Mouse (Mus musculus): Measurements from ENCODE around the gene Sapcd1. TPM values are rescaled to one million over a fixed set of nuclear protein-coding genes. Genes with fewer than 3 reads are reported as not detected.

The Sapcd1 gene
- polyA plus RNA-seq (2014; fragmentation: Nextera tagmentation; extraction: Ambion mirVana) = 16.1 and 17.2 TPM in 2 replicates

- peak within 1 kb of the TSS; percentile 17; the same call in 1 of the 2 replicates for H3K4me3 ChIP-seq (ENCODE audit: low read depth, low read length)
Measured at GRCm38 (mm10) chr17:35027277-35028068, at the start of gene Sapcd1. Gene Sapcd1 (minus strand): TSS chr17:35028016.

GRCm38 (mm10) chr17:35077285-35077684 is 49.5 kb upstream of the Sapcd1 start:
- DNase-seq (no peak), ATAC-seq (ENCODE audit: insufficient read depth) (no peak)
- peak overlapping the region; percentile 21 for H3K4me3 ChIP-seq (ENCODE audit: low read depth, low read length)
- peak overlapping the region; percentile 44 for H3K9ac ChIP-seq
- peak overlapping the region; percentile 54 for H3K4me2 ChIP-seq
- peak overlapping the region; percentile 69; the same call in 1 of the 2 replicates for H3K27ac ChIP-seq (ENCODE audit: low read depth)
- no peaks in the 10 kb centered on the region for H3K27me3 ChIP-seq (ENCODE audit: insufficient read depth, low read length)
- H3K4me1 ChIP-seq (ENCODE audit: insufficient read depth) = 0 out of 2 replicates have a peak, but pooled peaks cover 4% of the 10 kb centered on the region
- WGBS = 33% methylated on average over 2 of the region's 2 CpGs
- TF ChIP-seq CTCF (IDR thresholded peaks at IDR 0.05; ENCODE audit: low read depth) = no peak
- H3K9me3 ChIP-seq (ENCODE audit: low read depth, low read length) = no peaks in the 10 kb centered on the region
- no peaks in the 10 kb centered on the region for H3K36me3 ChIP-seq (ENCODE audit: insufficient read depth)

More at GRCm38 (mm10) chr17:35027277-35028068, at the start of gene Sapcd1:
- ATAC-seq (ENCODE audit: insufficient read depth) (peak; percentile 86), DNase-seq (peak; percentile 82)
- Histone ChIP-seq H3K9me3 (ENCODE audit: low read depth, low read length) (no peaks in the 10 kb centered on the region), H3K27ac (ENCODE audit: low read depth) (peak within 1 kb of the TSS; percentile 73), H3K4me1 (ENCODE audit: insufficient read depth) (peaks cover 4% of the 10 kb centered on the region; the same call in 1 of the 2 replicates), H3K4me2 (peak within 1 kb of the TSS; percentile 36), H3K9ac (peak within 1 kb of the TSS; percentile 1; the same call in 1 of the 2 replicates), H3K27me3 (ENCODE audit: insufficient read depth, low read length) (no peaks in the 10 kb centered on the region), H3K36me3 (ENCODE audit: insufficient read depth) (no peaks in the 10 kb centered on the region)
- 40% methylated on average over 13 of the region's 13 CpGs for WGBS
- TF ChIP-seq CTCF (IDR thresholded peaks at IDR 0.05; ENCODE audit: low read depth) = no peak

DNA sequence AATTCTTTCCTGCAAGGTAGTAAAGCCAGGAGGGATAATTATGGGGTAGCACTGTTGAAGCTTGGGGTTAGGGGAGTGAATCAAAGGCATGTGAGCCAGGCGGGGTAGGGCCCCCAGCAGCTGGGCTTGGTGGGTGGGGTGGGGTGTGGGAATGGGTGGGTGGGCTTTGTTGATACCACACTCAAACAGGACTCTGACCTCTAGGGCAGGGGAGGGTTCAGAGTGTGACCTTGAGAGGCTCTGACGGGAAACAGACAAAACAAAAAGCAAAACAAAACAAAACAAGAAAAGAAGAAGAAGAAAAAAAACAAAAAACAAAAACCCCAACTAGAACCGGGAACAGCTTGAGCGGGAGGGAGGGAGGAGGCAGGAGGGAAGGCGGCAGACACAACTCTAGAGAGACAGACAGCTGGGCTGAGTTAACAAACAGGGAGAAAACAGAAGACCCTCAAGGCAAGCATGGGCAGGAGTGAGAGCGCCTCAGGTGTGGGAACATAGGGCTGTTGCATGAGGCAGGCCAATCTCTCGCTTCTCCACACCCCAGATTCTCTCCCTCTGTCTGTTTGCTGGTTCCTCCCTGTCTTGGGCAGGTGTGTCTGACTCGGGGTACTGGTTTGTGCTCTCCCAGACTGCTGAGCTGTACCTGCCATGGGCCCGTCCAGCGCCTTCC is 48.8 kb upstream of the Sapcd1 start, which contains the start of gene Ly6g6e:
Gene Ly6g6e, plus strand, starts transcription at position 396 of the 670 bp plus-strand sequence.
- DNase-seq (no peak), ATAC-seq (ENCODE audit: insufficient read depth) (no peak)
- peak within 1 kb of the TSS; percentile 54 for H3K4me2 ChIP-seq
- H3K9me3 ChIP-seq (ENCODE audit: low read depth, low read length) = no peaks in the 10 kb centered on the region
- H3K36me3 ChIP-seq (ENCODE audit: insufficient read depth) = no peaks in the 10 kb centered on the region
- H3K4me3 ChIP-seq (ENCODE audit: low read depth, low read length) = peak within 1 kb of the TSS; percentile 21
- H3K4me1 ChIP-seq (ENCODE audit: insufficient read depth) = 0 out of 2 replicates have a peak, but pooled peaks cover 4% of the 10 kb centered on the region
- H3K27me3 ChIP-seq (ENCODE audit: insufficient read depth, low read length) = no peaks in the 10 kb centered on the region
- peak within 1 kb of the TSS; percentile 69; the same call in 1 of the 2 replicates for H3K27ac ChIP-seq (ENCODE audit: low read depth)
- WGBS = 26% methylated on average over 10 of the region's 10 CpGs
- TF ChIP-seq CTCF (IDR thresholded peaks at IDR 0.05; ENCODE audit: low read depth) = no peak
- peak within 1 kb of the TSS; percentile 44 for H3K9ac ChIP-seq

DNA sequence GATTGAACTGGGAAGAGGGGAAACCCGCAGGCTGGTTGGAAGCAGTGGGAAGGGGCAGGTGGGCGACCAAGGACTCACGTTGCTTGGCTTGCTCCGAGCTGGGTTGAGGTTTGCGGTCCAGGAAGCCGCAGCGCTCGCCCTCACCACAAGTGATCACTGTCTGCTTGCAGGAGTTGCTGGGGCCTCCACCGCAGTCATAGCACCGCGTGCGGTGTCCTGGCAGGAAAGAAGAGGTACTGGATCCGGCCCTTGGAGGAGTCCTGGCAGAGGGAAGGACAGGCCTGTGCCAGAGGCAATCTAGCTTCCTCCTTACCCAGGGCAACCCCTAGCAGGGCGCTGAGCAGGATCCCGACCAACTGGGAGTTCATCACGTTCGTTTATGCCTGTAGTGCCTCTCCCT is 46.3 kb upstream of the Sapcd1 start:
- ATAC-seq (ENCODE audit: insufficient read depth) = no peak
- Histone ChIP-seq H3K9ac (no peak overlapping the region), H3K27ac (ENCODE audit: low read depth) (no peak overlapping the region)

DNA sequence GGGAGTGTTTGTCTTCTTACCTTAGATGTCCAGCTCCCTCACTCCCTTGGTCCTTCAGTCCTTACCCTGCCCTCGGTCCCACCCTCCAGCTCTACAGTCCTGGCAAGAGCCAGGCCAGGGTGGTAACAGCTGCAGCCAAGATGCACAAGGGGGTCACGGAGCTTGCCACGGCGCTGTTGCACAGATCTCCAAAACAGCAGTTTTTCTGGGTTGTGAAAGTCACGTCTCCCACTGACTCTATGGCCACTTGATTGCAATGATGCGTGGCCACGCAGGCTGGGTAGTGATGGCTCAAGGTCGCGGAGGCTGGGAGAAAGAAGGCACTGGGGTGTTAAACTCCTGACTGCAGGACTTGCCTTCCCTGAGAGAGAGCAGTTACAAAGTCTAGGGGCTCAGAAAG is 43.6 kb upstream of the Sapcd1 start:
- no peak for TF ChIP-seq CTCF (IDR thresholded peaks at IDR 0.05; ENCODE audit: low read depth)

More for the DNA sequence above, 46.3 kb upstream of the Sapcd1 start:
- H3K9me3 ChIP-seq (ENCODE audit: low read depth, low read length) = no peaks in the 10 kb centered on the region
- no peak for TF ChIP-seq CTCF (IDR thresholded peaks at IDR 0.05; ENCODE audit: low read depth)
- 0 out of 2 replicates have a peak, but pooled peaks cover 4% of the 10 kb centered on the region for H3K4me1 ChIP-seq (ENCODE audit: insufficient read depth)
- WGBS = 47% methylated on average over 17 of the region's 17 CpGs
- no peak for DNase-seq
- no peaks in the 10 kb centered on the region for H3K36me3 ChIP-seq (ENCODE audit: insufficient read depth)
- H3K4me3 ChIP-seq (ENCODE audit: low read depth, low read length) = no peak overlapping the region
- no peaks in the 10 kb centered on the region for H3K27me3 ChIP-seq (ENCODE audit: insufficient read depth, low read length)
- H3K4me2 ChIP-seq = no peak overlapping the region

GRCm38 (mm10) chr17:35070556-35071229 is 42.9 kb upstream of the Sapcd1 start:
- H3K4me2 ChIP-seq = no peak overlapping the region
- peak; percentile 56 for DNase-seq
- H3K9me3 ChIP-seq (ENCODE audit: low read depth, low read length) = no peaks in the 10 kb centered on the region
- peak overlapping the region; percentile 76 for H3K27ac ChIP-seq (ENCODE audit: low read depth)
- H3K4me3 ChIP-seq (ENCODE audit: low read depth, low read length) = no peak overlapping the region
- WGBS = 39% methylated on average over 6 of the region's 6 CpGs
- no peaks in the 10 kb centered on the region for H3K4me1 ChIP-seq (ENCODE audit: insufficient read depth)
- no peak overlapping the region for H3K9ac ChIP-seq
- TF ChIP-seq CTCF (IDR thresholded peaks at IDR 0.05; ENCODE audit: low read depth) = peak; percentile 28; the same call in 1 of the 2 replicates
- ATAC-seq (ENCODE audit: insufficient read depth) = 0 out of 2 replicates have a peak, but pooled peaks have one; percentile 38
- H3K36me3 ChIP-seq (ENCODE audit: insufficient read depth) = no peaks in the 10 kb centered on the region
- peaks cover 12% of the 10 kb centered on the region for H3K27me3 ChIP-seq (ENCODE audit: insufficient read depth, low read length)

More for the DNA sequence above, 43.6 kb upstream of the Sapcd1 start:
- whole genome bisulfite sequencing = 68% methylated on average over 9 of the region's 9 CpGs
- no peaks in the 10 kb centered on the region for H3K9me3 ChIP-seq (ENCODE audit: low read depth, low read length)
- no peaks in the 10 kb centered on the region for H3K4me1 ChIP-seq (ENCODE audit: insufficient read depth)
- H3K4me2 ChIP-seq = no peak overlapping the region
- DNase-seq (no peak), ATAC-seq (ENCODE audit: insufficient read depth) (no peak)
- H3K27me3 ChIP-seq (ENCODE audit: insufficient read depth, low read length) = peaks cover 7% of the 10 kb centered on the region
- peak overlapping the region; percentile 76 for H3K27ac ChIP-seq (ENCODE audit: low read depth)
- no peak overlapping the region for H3K9ac ChIP-seq
- no peaks in the 10 kb centered on the region for H3K36me3 ChIP-seq (ENCODE audit: insufficient read depth)
- no peak overlapping the region for H3K4me3 ChIP-seq (ENCODE audit: low read depth, low read length)

Data from lung, embryonic 14.5 days (tissue).